Comparison of ENCODE assay signal across 8 mouse cellular contexts in genomic region chr1:90903971-90904458, GRCm38 (mm10). TPM values are rescaled to one million over a fixed set of nuclear protein-coding genes. Genes with fewer than 3 reads are reported as not detected.
DNase-seq lines count a peak whose midpoint lies in the region; ATAC-seq lines count a peak whose summit lies in the region.

No protein-coding gene starts in this region.

- H3K27ac ChIP-seq in kidney, embryonic 16.5 days (ENCODE audit: low read length), result peak overlapping the region; percentile 49; the same call in 1 of the 2 replicates
- H3K27ac ChIP-seq in embryonic facial prominence, embryonic 13.5 days, result peak overlapping the region; percentile 89
- peak overlapping the region; percentile 91 for H3K27ac ChIP-seq in intestine, embryonic 15.5 days
- no peak overlapping the region for H3K27ac ChIP-seq in midbrain, embryonic 15.5 days
- no peak overlapping the region for H3K27ac ChIP-seq in midbrain, embryonic 16.5 days (ENCODE audit: low read length)

- H3K4me1 ChIP-seq in kidney, embryonic 16.5 days (ENCODE audit: insufficient read depth, low read length), result 0 out of 2 replicates have a peak, but pooled peaks cover 10% of the 10 kb centered on the region
- H3K4me1 ChIP-seq in embryonic facial prominence, embryonic 13.5 days, result peaks cover 40% of the 10 kb centered on the region
- peaks cover 26% of the 10 kb centered on the region for H3K4me1 ChIP-seq in intestine, embryonic 15.5 days (replicated peaks)
- peaks cover 4% of the 10 kb centered on the region; the same call in 1 of the 2 replicates for H3K4me1 ChIP-seq in midbrain, embryonic 15.5 days
- H3K4me1 ChIP-seq in midbrain, embryonic 16.5 days (ENCODE audit: control insufficient read depth, insufficient read depth, low read length), result no peaks in the 10 kb centered on the region

- 0 out of 2 replicates have a peak, but pooled peaks have one; percentile 16 for ATAC-seq in kidney, embryonic 16.5 days (ENCODE audit: low FRiP score, low TSS enrichment)
- no peak for ATAC-seq in embryonic facial prominence, embryonic 13.5 days (ENCODE audit: insufficient number of reproducible peaks, insufficient read depth, low FRiP score, low TSS enrichment, low read depth)
- peak; percentile 77 for ATAC-seq in intestine, embryonic 15.5 days
- ATAC-seq in megakaryocyte progenitor cell, adult 5-6 weeks (replicated peaks; ENCODE audit: poor library complexity), result no peak
- ATAC-seq in midbrain, embryonic 15.5 days (replicated peaks), result no peak
- no peak for ATAC-seq in midbrain, embryonic 16.5 days

- no peak overlapping the region for H3K9ac ChIP-seq in kidney, embryonic 16.5 days (replicated peaks; ENCODE audit: low read length)
- no peak overlapping the region for H3K9ac ChIP-seq in embryonic facial prominence, embryonic 13.5 days
- no peak overlapping the region; the same call in 1 of the 2 replicates for H3K9ac ChIP-seq in intestine, embryonic 15.5 days
- no peak overlapping the region for H3K9ac ChIP-seq in midbrain, embryonic 15.5 days
- H3K9ac ChIP-seq in midbrain, embryonic 16.5 days (ENCODE audit: low read depth, low read length), result no peak overlapping the region

- H3K9me3 ChIP-seq in kidney, embryonic 16.5 days (ENCODE audit: low read length), result no peaks in the 10 kb centered on the region
- H3K9me3 ChIP-seq in embryonic facial prominence, embryonic 13.5 days, result no peaks in the 10 kb centered on the region
- no peaks in the 10 kb centered on the region for H3K9me3 ChIP-seq in intestine, embryonic 15.5 days
- H3K9me3 ChIP-seq in midbrain, embryonic 15.5 days, result no peaks in the 10 kb centered on the region
- no peaks in the 10 kb centered on the region for H3K9me3 ChIP-seq in midbrain, embryonic 16.5 days (replicated peaks; ENCODE audit: control insufficient read depth, low read length, poor library complexity, severe bottlenecking)

- 50% methylated on average over 8 of the region's 8 CpGs for WGBS in kidney, embryonic 16.5 days
- WGBS in embryonic facial prominence, embryonic 13.5 days, result 29% methylated on average over 8 of the region's 8 CpGs
- 38% methylated on average over 8 of the region's 8 CpGs for WGBS in intestine, embryonic 15.5 days
- WGBS in midbrain, embryonic 15.5 days, result 67% methylated on average over 8 of the region's 8 CpGs
- WGBS in midbrain, embryonic 16.5 days, result 65% methylated on average over 8 of the region's 8 CpGs

- H3K36me3 ChIP-seq in kidney, embryonic 16.5 days (ENCODE audit: insufficient read depth, low read length), result no peaks in the 10 kb centered on the region
- H3K36me3 ChIP-seq in embryonic facial prominence, embryonic 13.5 days, result no peaks in the 10 kb centered on the region
- no peaks in the 10 kb centered on the region for H3K36me3 ChIP-seq in intestine, embryonic 15.5 days
- H3K36me3 ChIP-seq in midbrain, embryonic 15.5 days (replicated peaks), result no peaks in the 10 kb centered on the region
- no peaks in the 10 kb centered on the region for H3K36me3 ChIP-seq in midbrain, embryonic 16.5 days (ENCODE audit: control insufficient read depth, insufficient read depth, low read length)

- H3K4me2 ChIP-seq in kidney, embryonic 16.5 days (replicated peaks; ENCODE audit: low read depth, low read length), result no peak overlapping the region
- peak overlapping the region; percentile 26; the same call in 1 of the 2 replicates for H3K4me2 ChIP-seq in embryonic facial prominence, embryonic 13.5 days
- H3K4me2 ChIP-seq in intestine, embryonic 15.5 days (replicated peaks), result no peak overlapping the region; the same call in 1 of the 2 replicates
- H3K4me2 ChIP-seq in midbrain, embryonic 15.5 days, result no peak overlapping the region
- no peak overlapping the region for H3K4me2 ChIP-seq in midbrain, embryonic 16.5 days (ENCODE audit: low read length)

- no peak for DNase-seq in kidney, adult 11 months
- DNase-seq in lung, postnatal 4 days, result peak; percentile 57 to 83

- H3K27me3 ChIP-seq in kidney, embryonic 16.5 days (ENCODE audit: insufficient read depth, low read length), result no peaks in the 10 kb centered on the region
- no peaks in the 10 kb centered on the region for H3K27me3 ChIP-seq in embryonic facial prominence, embryonic 13.5 days
- H3K27me3 ChIP-seq in intestine, embryonic 15.5 days (replicated peaks), result no peaks in the 10 kb centered on the region
- no peaks in the 10 kb centered on the region for H3K27me3 ChIP-seq in midbrain, embryonic 15.5 days (replicated peaks)
- no peaks in the 10 kb centered on the region for H3K27me3 ChIP-seq in midbrain, embryonic 16.5 days (ENCODE audit: control insufficient read depth, insufficient read depth, low read depth, low read length)

- no peak overlapping the region for H3K4me3 ChIP-seq in kidney, embryonic 16.5 days (ENCODE audit: low read length)
- no peak overlapping the region for H3K4me3 ChIP-seq in embryonic facial prominence, embryonic 13.5 days
- H3K4me3 ChIP-seq in intestine, embryonic 15.5 days (replicated peaks), result no peak overlapping the region
- H3K4me3 ChIP-seq in midbrain, embryonic 15.5 days, result no peak overlapping the region
- H3K4me3 ChIP-seq in midbrain, embryonic 16.5 days (ENCODE audit: low read depth, low read length), result no peak overlapping the region

RNA-seq across cellular contexts. Expression of gene Mlph, which starts 10.9 kb away (rescaled TPM):
- 0.26 and 0.82 TPM in 2 replicates for polyA plus RNA-seq in kidney, embryonic 16.5 days (2015; fragmentation: Nextera tagmentation; extraction: Ambion mirVana)
- 0.60 and 0.65 TPM in 2 replicates for polyA plus RNA-seq in embryonic facial prominence, embryonic 13.5 days (2015; fragmentation: Nextera tagmentation; extraction: Ambion mirVana)
- polyA plus RNA-seq in intestine, embryonic 15.5 days (2015; fragmentation: Nextera tagmentation; extraction: Ambion mirVana), result 0.85 and 1.6 TPM in 2 replicates
- 0.07 and 1.0 TPM in 2 replicates for total RNA-seq in megakaryocyte progenitor cell, adult 5-6 weeks (2015)
- 0.27 and 0.42 TPM in 2 replicates for total RNA-seq in megakaryocyte progenitor cell, adult 5-6 weeks (2017)
- polyA plus RNA-seq in midbrain, embryonic 15.5 days (2015; fragmentation: Nextera tagmentation; extraction: Ambion mirVana), result 0.23 and 0.46 TPM in 2 replicates
- polyA plus RNA-seq in midbrain, embryonic 16.5 days (2015; fragmentation: Nextera tagmentation; extraction: Ambion mirVana), result 0.09 and 0.29 TPM in 2 replicates

RNA-seq across cellular contexts. Expression of gene Prlh, which starts 48.9 kb away (rescaled TPM):
- polyA plus RNA-seq in kidney, embryonic 16.5 days (2015; fragmentation: Nextera tagmentation; extraction: Ambion mirVana), result not detected in 2 replicates
- polyA plus RNA-seq in embryonic facial prominence, embryonic 13.5 days (2015; fragmentation: Nextera tagmentation; extraction: Ambion mirVana), result not detected in 2 replicates
- not detected in 2 replicates for polyA plus RNA-seq in intestine, embryonic 15.5 days (2015; fragmentation: Nextera tagmentation; extraction: Ambion mirVana)
- total RNA-seq in megakaryocyte progenitor cell, adult 5-6 weeks (2015), result not detected in 2 replicates
- not detected in 2 replicates for total RNA-seq in megakaryocyte progenitor cell, adult 5-6 weeks (2017)
- polyA plus RNA-seq in midbrain, embryonic 15.5 days (2015; fragmentation: Nextera tagmentation; extraction: Ambion mirVana), result not detected in 2 replicates
- polyA plus RNA-seq in midbrain, embryonic 16.5 days (2015; fragmentation: Nextera tagmentation; extraction: Ambion mirVana), result not detected in 2 replicates

Comparison
In these comparisons a context has a peak if more than half of its experiments do, and no peak if none do; other contexts are left out.
1. ATAC-seq: peak in kidney, embryonic 16.5 days (single experiment) and intestine, embryonic 15.5 days (single experiment); none in embryonic facial prominence, embryonic 13.5 days (single experiment), megakaryocyte progenitor cell, adult 5-6 weeks (single experiment), midbrain, embryonic 15.5 days (single experiment) and midbrain, embryonic 16.5 days (single experiment).
2. H3K27ac ChIP-seq: peak in kidney, embryonic 16.5 days (single experiment), embryonic facial prominence, embryonic 13.5 days (single experiment) and intestine, embryonic 15.5 days (single experiment); none in midbrain, embryonic 15.5 days (single experiment) and midbrain, embryonic 16.5 days (single experiment).